Mouse (Mus musculus): Measurements from ENCODE around the gene Ccna1.
A peak's percentile ranks its signal among the peaks of the same experiment; 100 is the strongest.

Ccna1 gene

GRCm38 (mm10) chr3:55055038-55055746 is at the start of gene Ccna1:
Gene Ccna1 (minus strand): TSS chr3:55055501.
- peak; percentile 50 to 60 for DNase-seq

- no peak for DNase-seq
These were observed 45.8 kb upstream of the Ccna1 start for GRCm38 (mm10) chr3:55101092-55101491.

- no peak for DNase-seq
These were observed 43.7 kb upstream of the Ccna1 start for GRCm38 (mm10) chr3:55098990-55099389.

GRCm38 (mm10) chr3:55098014-55098413 is 42.7 kb upstream of the Ccna1 start:
- DNase-seq, result no peak

GRCm38 (mm10) chr3:55097186-55097585 is 41.9 kb upstream of the Ccna1 start:
- no peak for DNase-seq

GRCm38 (mm10) chr3:55096655-55097005 is 41.3 kb upstream of the Ccna1 start:
- no peak for DNase-seq

- DNase-seq, result no peak
These were observed 40.8 kb upstream of the Ccna1 start for GRCm38 (mm10) chr3:55095968-55096654.

- no peak for DNase-seq
These were observed 37.9 kb upstream of the Ccna1 start for GRCm38 (mm10) chr3:55093161-55093560.

- no peak for DNase-seq
These were observed 34.0 kb upstream of the Ccna1 start for GRCm38 (mm10) chr3:55089291-55089690.

GRCm38 (mm10) chr3:55088843-55089242 is 33.5 kb upstream of the Ccna1 start:
- no peak for DNase-seq

GRCm38 (mm10) chr3:55088359-55088758 is 33.1 kb upstream of the Ccna1 start:
- no peak for DNase-seq

- DNase-seq, result peak in 1 of 2 experiments; percentile 23
These were observed 32.1 kb upstream of the Ccna1 start for GRCm38 (mm10) chr3:55087360-55087759.

GRCm38 (mm10) chr3:55086948-55087347 is 31.6 kb upstream of the Ccna1 start:
- DNase-seq, result no peak

- DNase-seq, result peak; percentile 10 to 31
These were observed 30.4 kb upstream of the Ccna1 start for GRCm38 (mm10) chr3:55085716-55086115.

- no peak for DNase-seq
These were observed 29.5 kb upstream of the Ccna1 start for GRCm38 (mm10) chr3:55084781-55085180.

- DNase-seq, result peak; percentile 70 to 80
These were observed 24.8 kb upstream of the Ccna1 start for GRCm38 (mm10) chr3:55080055-55080454.

- no peak for DNase-seq
These were observed 24.3 kb upstream of the Ccna1 start for GRCm38 (mm10) chr3:55079619-55080018.

GRCm38 (mm10) chr3:55078233-55078632 is 22.9 kb upstream of the Ccna1 start:
- DNase-seq, result no peak

- no peak for DNase-seq
These were observed 20.0 kb upstream of the Ccna1 start for GRCm38 (mm10) chr3:55075294-55075648.

GRCm38 (mm10) chr3:55074576-55075293 is 19.4 kb upstream of the Ccna1 start:
- DNase-seq, result no peak

- no peak for DNase-seq
These were observed 12.6 kb upstream of the Ccna1 start for GRCm38 (mm10) chr3:55067791-55068434.

- DNase-seq, result no peak
These were observed 11.3 kb upstream of the Ccna1 start for GRCm38 (mm10) chr3:55066666-55067023.

Measured in cerebellum, postnatal 36 days (tissue).